In the genomic region with DNA sequence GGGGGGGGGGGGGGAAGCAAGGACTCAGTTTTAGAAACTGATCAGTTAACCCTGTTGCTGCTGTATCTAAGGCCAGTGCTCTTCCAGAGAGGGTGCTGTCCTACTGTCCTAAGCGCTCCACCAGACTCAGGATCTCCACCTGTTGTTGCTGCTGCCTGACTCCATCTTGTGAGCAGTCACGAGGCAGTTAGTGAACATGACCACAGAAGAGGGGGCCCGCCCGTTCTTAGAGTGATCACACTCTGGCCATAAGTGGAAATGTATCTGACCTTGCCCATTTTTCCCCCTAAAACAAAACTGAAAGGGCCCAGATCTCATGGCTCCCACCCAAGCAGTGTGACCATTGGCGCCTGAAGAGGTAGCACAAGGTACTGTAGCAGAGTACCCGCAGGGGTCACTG, we compare ENCODE assay signal across 1 mouse cellular context.
TF ChIP-seq lines count a peak whose summit lies in the region.

No protein-coding gene starts in this region.

TF ChIP-seq in CH12.LX, 34 proteins besides CTCF, POLR2A, EP300 and RAD21 (continued from another document):
- TF ChIP-seq E2F4 (IDR thresholded peaks at IDR 0.05; ENCODE audit: insufficient replicate concordance, low read depth, low read length) (no peak), ZMIZ1 (IDR thresholded peaks at IDR 0.05; ENCODE audit: low read depth, low read length) (no peak), MYC (IDR thresholded peaks at IDR 0.05; ENCODE audit: low read depth, low read length) (0 out of 2 replicates have a peak, but pooled peaks have one; percentile 42), MAX (IDR thresholded peaks at IDR 0.05; ENCODE audit: low read length) (peak; percentile 49; the same call in 1 of the 2 replicates), PAX5 (IDR thresholded peaks at IDR 0.05; ENCODE audit: low read length) (no peak)
TF ChIP-seq in CH12.LX: peak in this region for 8.
